Mouse (Mus musculus) hindbrain, postnatal 0 days (tissue): Measurements from ENCODE around the gene Ccdc155. TPM values are rescaled to one million over a fixed set of nuclear protein-coding genes. Genes with fewer than 3 reads are reported as not detected.

ENCODE experiments used
- ATAC-seq: fragments of 200-750 bp; cut with Nextera tagmentation; 2 replicates; pipeline ENCODE4 v1.8.0; 2017; ENCODE audit warnings: mild to moderate bottlenecking, moderate TSS enrichment, moderate library complexity
- DNase-seq: peaks from one replicate; pipeline ENCODE4 v3.0.0-alpha.2; 2015; ENCODE audit warnings: low spot score
- H3K27ac ChIP-seq: fragments of 300-500 bp; sonication (generic); 2 replicates; pipeline ENCODE4 v1.5.1; 2014; ENCODE audit warnings: mild to moderate bottlenecking
- H3K27me3 ChIP-seq: fragments of 300-500 bp; sonication (generic); 2 replicates; pipeline ENCODE4 v1.6.1; 2014; ENCODE audit warnings: low read length, mixed read lengths; ENCODE audit not compliant: insufficient read depth
- H3K36me3 ChIP-seq: fragments of 300-500 bp; sonication (generic); 2 replicates; pipeline ENCODE4 v1.6.1; 2014; ENCODE audit warnings: low read length, mixed read lengths; ENCODE audit not compliant: insufficient read depth
- H3K4me1 ChIP-seq: fragments of 300-500 bp; sonication (generic); 2 replicates; pipeline ENCODE4 v1.6.1; 2014; ENCODE audit warnings: antibody characterized with exemption, low read length, mixed read lengths; ENCODE audit not compliant: insufficient read depth
- H3K4me2 ChIP-seq: fragments of 300-500 bp; sonication (generic); 2 replicates; pipeline ENCODE4 v1.6.1; 2014; ENCODE audit warnings: low read depth, mild to moderate bottlenecking, low read length, moderate library complexity, mixed read lengths
- H3K4me3 ChIP-seq: fragments of 300-500 bp; sonication (generic); 2 replicates; pipeline ENCODE4 v1.5.1; 2014; ENCODE audit warnings: low read length
- H3K9ac ChIP-seq: fragments of 300-500 bp; sonication (generic); replicated peaks from 2 replicates; pipeline ENCODE4 v1.6.1; 2014; ENCODE audit warnings: mild to moderate bottlenecking, low read length, moderate library complexity, mixed read lengths
- H3K9me3 ChIP-seq: fragments of 300-500 bp; sonication (generic); 2 replicates; pipeline ENCODE4 v1.6.1; 2016; ENCODE audit warnings: low read length, mixed read lengths
- CTCF ChIP-seq: IDR thresholded peaks from 2 replicates; pipeline ENCODE4 v1.5.1; 2016; ENCODE audit warnings: antibody characterized with exemption, control low read depth, low read depth
- WGBS: fragments of 180-500 bp; shearing (Covaris S2); extraction: QIAGEN DNeasy Blood & Tissue Kit; methylation state at CpG from one replicate; pipeline ENCODE4 v1.1.7; 2014; 5-methylcytosine and 5-hydroxymethylcytosine counted together
- polyA plus RNA-seq: library from polyadenylated mRNA; unstranded; fragments of >200 nt; fragmentation: Nextera tagmentation; extraction: Ambion mirVana; gene quantifications from 2 replicates; pipeline ENCODE4 v1.2.1, GENCODE M21; 2015
- total RNA-seq: library from RNA; depleted of rRNA; stranded (reverse); fragments of >200 nt; gene quantifications from 2 replicates; pipeline ENCODE4 v1.2.3, GENCODE M21; 2014

The Ccdc155 gene
- total and polyA plus RNA-seq, 2 experiments from 2014 or later: 0.10 to 0.46 TPM

GRCm38 (mm10) chr7:45198435-45198834 is 6.3 kb downstream of the Ccdc155 start:
- Histone ChIP-seq H3K4me3 (no peak overlapping the region), H3K9me3 (no peaks in the 10 kb centered on the region), H3K36me3 (no peaks in the 10 kb centered on the region), H3K4me2 (no peak overlapping the region), H3K27me3 (no peaks in the 10 kb centered on the region), H3K4me1 (no peaks in the 10 kb centered on the region), H3K9ac (no peak overlapping the region), H3K27ac (no peak overlapping the region)
- WGBS: 11% methylated on average over 5 of the region's 5 CpGs
- ATAC-seq: peak; percentile 60; the same call in 1 of the 2 replicates
- TF ChIP-seq CTCF: peak; percentile 95
- peak; percentile 91 for DNase-seq

GRCm38 (mm10) chr7:45196994-45197393 is 7.7 kb downstream of the Ccdc155 start:
- Histone ChIP-seq H3K27me3 (no peaks in the 10 kb centered on the region), H3K4me3 (no peak overlapping the region), H3K4me1 (no peaks in the 10 kb centered on the region), H3K36me3 (no peaks in the 10 kb centered on the region), H3K27ac (no peak overlapping the region), H3K9me3 (no peaks in the 10 kb centered on the region), H3K4me2 (no peak overlapping the region), H3K9ac (no peak overlapping the region)
- DNase-seq (no peak), ATAC-seq (no peak)
- 77% methylated on average over 5 of the region's 5 CpGs for WGBS
- no peak for TF ChIP-seq CTCF

GRCm38 (mm10) chr7:45196176-45196535 is 8.5 kb downstream of the Ccdc155 start:
- Histone ChIP-seq H3K9ac (no peak overlapping the region), H3K27ac (no peak overlapping the region), H3K4me3 (no peak overlapping the region), H3K27me3 (no peaks in the 10 kb centered on the region), H3K36me3 (no peaks in the 10 kb centered on the region), H3K4me2 (no peak overlapping the region), H3K9me3 (no peaks in the 10 kb centered on the region), H3K4me1 (no peaks in the 10 kb centered on the region)
- ATAC-seq (no peak), DNase-seq (no peak)
- WGBS: 83% methylated on average over 4 of the region's 4 CpGs
- no peak for TF ChIP-seq CTCF

DNA sequence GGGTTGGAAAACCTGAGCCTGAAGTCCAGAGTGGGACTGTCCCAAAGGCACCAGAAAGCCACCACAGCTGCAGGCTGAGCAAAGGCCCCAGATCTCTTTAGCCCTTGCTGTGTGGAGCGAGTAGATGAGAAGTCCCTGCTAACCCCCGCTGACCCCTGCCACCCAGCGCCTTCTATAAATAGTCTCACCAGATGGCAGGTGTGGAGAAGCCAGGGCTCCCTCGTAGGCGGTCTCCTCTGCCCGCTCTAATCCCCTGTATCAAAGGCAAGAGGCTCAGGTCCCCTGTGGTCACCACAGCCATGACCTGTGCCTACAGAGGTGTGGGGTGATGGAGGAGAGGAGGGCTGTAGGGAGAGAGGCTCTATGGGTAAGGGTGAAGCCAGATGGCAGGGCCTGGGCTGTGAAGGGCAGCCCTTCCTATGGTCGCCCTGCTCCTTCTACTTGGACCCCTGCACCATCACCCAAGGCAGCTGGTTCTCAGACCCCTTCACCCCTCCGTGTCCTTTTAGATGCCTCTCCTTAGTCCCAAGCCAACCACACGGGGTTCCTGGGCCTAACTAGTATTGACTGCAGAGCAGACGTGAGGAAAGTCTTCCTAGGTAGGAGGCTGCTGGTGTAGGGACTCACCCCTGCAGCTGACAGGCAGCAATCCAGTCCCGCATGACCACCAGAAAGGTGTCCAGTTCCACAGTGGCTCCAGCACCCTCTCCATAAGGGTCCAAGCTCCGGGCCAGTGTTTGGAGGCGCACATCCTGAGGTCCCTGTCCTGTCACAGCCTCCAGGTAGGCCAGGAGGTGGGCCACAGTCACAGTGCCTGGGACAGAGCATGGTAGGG is 9.1 kb downstream of the Ccdc155 start:
- no peak for ATAC-seq
- no peak for TF ChIP-seq CTCF

GRCm38 (mm10) chr7:45193871-45194785 is 10.6 kb downstream of the Ccdc155 start:
- H3K9me3 ChIP-seq: no peaks in the 10 kb centered on the region
- H3K4me2 ChIP-seq: no peak overlapping the region
- H3K27ac ChIP-seq: no peak overlapping the region
- H3K27me3 ChIP-seq: no peaks in the 10 kb centered on the region
- no peak overlapping the region for H3K4me3 ChIP-seq
- DNase-seq: no peak
- ATAC-seq: no peak
- WGBS: 63% methylated on average over 17 of the region's 17 CpGs
- no peaks in the 10 kb centered on the region for H3K4me1 ChIP-seq
- no peak for TF ChIP-seq CTCF
- H3K36me3 ChIP-seq: no peaks in the 10 kb centered on the region
- H3K9ac ChIP-seq: no peak overlapping the region

More for the DNA sequence above, 9.1 kb downstream of the Ccdc155 start:
- H3K27ac ChIP-seq: no peak overlapping the region
- WGBS: 57% methylated on average over 13 of the region's 13 CpGs
- H3K4me1 ChIP-seq: no peaks in the 10 kb centered on the region
- DNase-seq: no peak
- H3K36me3 ChIP-seq: no peaks in the 10 kb centered on the region
- H3K9ac ChIP-seq: no peak overlapping the region
- H3K9me3 ChIP-seq: no peaks in the 10 kb centered on the region
- no peak overlapping the region for H3K4me3 ChIP-seq
- H3K27me3 ChIP-seq: no peaks in the 10 kb centered on the region
- H3K4me2 ChIP-seq: no peak overlapping the region

DNA sequence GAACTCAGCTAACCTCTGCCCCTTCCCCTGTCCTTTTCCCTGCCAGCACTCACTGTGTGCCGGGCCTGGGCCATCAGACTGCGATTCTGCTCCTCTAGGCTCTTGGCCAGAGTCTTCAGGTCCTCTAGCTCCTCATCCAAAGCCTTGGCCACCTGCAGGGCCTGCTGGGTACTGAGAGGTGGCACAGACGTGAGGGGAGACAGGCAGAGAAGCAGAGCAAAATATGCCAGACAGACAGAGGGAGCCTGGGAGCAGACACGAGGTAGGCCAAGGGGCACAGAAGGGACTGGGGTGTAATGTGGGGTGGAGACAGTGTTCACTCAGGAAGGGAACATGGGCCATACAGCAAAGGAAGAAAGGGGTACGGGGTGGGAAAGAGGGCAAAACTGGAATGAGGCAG is 11.3 kb downstream of the Ccdc155 start:
- no peaks in the 10 kb centered on the region for H3K9me3 ChIP-seq
- H3K27ac ChIP-seq: no peak overlapping the region
- no peak overlapping the region for H3K4me3 ChIP-seq
- peak; percentile 31; the same call in 1 of the 2 replicates for TF ChIP-seq CTCF
- no peaks in the 10 kb centered on the region for H3K4me1 ChIP-seq
- no peak for ATAC-seq
- no peaks in the 10 kb centered on the region for H3K36me3 ChIP-seq
- H3K27me3 ChIP-seq: no peaks in the 10 kb centered on the region
- WGBS: 50% methylated on average over 5 of the region's 5 CpGs
- no peak for DNase-seq
- no peak overlapping the region for H3K4me2 ChIP-seq
- H3K9ac ChIP-seq: no peak overlapping the region
